Mouse (Mus musculus): ENCODE data around the gene AU040320.

The AU040320 gene

DNA sequence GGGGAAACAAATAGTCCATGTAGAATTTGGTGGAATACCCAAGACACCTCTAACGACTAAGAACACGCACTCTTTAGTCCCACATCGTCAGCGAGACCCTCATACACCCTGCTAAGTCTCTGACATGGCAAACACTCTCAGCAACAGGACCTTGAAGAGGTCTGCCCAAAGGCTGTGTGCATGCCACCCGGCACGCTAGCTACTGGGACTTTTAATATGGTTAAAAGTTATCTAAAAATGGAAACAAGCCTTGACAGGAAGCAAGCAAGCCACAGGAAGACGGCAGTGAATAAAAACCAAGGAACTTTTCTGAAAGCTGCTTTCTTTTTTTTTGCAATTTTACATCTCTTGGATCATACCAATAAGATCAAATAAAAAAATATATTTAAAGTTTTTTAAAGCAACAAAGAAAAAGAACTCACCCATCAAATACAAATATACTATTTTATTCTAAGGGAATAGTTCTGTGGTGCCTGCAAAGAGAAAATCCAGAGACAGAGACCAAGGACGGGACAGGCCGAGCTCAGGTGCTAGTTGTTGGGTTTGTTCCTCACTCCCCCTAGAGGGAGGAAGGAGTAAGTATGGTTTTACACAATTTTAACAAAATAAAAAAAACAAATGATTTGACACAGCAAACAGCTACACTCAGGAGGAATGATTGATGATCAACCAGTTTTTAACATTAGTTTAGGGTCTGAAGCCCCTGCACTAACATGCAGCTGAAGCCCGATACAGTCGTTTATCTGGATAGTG lies 108.3 kb downstream of the AU040320 start:
- no peak for DNase-seq

DNA sequence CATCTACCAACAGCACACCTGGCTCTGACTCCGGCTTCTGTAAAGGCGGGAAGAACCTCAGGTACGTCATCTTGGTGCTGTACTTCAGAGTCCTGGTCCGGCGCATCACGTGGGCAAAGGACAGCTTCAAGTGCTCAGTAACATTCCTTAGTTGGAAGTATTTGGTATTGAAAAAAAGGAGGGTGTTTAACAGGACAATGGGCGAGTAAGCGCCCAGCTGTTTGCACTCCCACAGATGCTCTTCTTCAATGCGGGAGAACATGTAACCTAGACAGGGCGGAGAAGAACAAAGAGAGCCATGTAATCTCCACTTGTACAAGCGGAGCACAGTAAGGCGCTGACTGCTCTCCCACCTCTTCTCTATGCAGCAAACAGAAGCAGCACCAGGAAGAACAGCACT lies 115.4 kb downstream of the AU040320 start:
- DNase-seq = no peak

DNA sequence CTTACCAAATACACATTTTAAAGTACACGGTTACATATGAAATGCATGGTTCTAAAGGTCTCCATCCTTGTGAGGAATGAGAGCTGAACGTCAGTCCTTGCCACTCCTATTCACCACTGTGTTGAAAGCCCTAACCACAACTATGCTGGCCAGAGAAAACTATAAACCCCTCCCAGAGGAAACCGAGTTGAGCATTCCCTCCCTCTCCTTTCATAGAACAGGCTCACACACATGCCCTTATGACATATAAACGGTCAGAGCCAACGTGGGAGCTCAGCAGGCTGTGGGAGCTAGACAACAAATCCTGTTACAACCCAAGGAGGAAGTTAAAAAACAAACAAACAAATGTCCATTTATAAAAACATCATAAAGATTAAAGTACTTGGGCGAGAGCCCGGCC lies 119.4 kb downstream of the AU040320 start:
- DNase-seq = no peak

DNA sequence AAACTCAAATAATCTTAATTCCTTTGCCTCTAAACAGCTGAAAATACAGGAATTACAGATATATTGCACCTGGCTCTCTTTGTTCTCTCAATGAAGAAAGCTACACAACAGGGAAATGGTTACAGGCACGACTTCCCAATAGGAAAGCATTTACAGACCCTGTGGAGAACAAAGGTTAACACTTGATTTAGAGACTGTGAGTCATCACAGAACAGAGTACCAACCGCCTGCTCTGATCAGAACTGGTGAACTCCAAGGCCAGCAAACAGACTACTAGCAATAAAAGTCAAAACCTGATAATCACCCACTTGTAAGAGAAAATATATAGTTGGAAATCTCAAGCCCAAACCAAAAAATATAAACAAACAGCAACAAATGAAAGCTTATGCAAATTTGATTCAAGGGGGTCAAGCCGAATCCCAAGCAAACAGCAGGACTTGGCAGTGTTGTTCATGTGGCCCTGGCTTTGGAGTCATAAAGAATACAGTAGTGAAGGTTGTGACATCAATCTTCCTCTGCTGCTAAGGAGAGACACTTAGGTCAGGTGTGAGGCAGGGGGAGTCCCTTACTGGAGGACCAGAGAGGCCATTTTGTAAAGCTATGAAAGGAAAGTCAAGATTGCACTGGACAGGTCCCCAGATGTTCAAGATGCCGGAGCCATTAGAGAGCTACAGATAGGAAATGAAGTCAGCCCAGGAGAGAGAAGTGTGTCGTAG lies 126.4 kb downstream of the AU040320 start:
- no peak for DNase-seq

DNA sequence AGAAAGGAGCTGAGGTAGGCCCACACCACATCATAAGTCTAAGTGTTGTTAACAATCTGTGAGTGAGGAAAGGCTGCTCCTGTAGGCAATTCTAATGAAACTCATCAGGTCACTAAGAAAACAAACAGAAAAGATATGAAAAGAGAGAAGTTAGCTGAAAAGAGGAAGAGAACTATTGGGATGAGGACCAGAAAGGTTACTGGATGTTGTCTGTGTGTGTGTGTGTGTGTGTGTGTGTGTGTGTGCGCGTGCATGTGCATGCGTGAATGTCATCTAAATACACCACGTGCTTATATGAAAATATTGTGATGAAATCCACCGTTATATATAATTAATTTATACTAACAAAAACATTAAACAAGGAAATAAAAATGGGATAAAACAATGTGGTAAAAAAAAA lies 130.3 kb downstream of the AU040320 start:
- DNase-seq = no peak

DNA sequence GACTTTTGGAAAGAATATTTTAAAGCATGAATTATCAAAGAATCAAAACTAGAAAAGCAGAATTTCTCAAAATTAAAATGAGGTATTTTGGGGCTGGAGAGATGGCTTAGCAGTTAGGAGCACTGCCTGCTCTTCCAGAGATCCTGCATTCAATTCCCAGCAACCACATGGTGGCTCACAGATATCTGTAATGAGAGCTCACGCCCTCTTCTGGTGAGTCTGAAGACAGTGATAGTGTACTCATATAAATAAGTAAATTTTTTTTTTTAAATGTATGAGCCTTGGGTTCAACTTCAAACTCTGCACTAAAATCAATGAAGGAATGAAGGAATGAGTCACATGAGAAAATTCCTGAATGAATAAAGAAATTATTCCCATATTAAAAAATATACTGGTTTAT lies 132.6 kb downstream of the AU040320 start:
- DNase-seq = no peak

DNA sequence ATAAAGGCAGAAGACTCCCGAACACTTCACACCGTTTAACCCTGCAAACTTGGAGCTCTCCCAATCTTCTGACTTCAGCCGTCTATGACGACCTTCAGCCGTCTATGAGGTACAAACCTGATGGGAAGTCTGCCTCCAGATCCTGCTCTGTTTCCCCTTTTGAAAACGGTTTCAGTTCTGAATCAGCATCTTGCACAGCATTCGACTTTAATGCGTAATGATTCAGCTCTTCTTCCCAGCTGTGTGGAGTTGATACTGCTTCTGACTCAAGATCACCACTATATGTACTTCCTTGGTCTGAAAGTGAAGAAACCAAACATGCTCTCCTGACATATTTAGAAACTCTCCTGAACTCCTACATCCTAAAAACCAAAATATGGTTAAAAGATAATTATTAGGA lies 136.5 kb downstream of the AU040320 start:
- no peak for DNase-seq

All from thymus, adult 18-20 months (tissue).